Mouse (Mus musculus): Measurements from ENCODE around the gene Cnnm4.
A peak's percentile ranks its signal among the peaks of the same experiment; 100 is the strongest.

The Cnnm4 gene

DNA sequence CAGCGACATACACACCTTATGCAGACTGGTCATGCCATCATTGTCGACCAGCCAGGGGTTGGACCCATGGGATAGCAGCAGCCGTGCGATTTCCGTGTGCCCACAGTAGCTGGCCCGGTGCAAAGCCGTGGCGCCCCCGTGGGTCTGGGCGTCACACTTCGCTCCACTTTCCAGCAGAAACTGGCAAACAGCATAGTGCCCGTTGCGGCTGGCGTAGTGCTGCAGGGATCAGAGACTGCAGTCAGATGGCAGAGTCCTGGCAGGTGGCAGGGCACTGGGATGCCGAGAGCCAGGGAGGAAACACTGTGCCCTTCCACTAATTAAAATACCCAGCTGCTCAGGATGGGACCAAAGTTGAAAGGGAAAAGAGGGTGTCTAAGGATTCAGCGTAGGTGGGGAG lies 70.4 kb downstream of the Cnnm4 start:
- DNase-seq (ENCODE audit: low spot score): no peak

DNA sequence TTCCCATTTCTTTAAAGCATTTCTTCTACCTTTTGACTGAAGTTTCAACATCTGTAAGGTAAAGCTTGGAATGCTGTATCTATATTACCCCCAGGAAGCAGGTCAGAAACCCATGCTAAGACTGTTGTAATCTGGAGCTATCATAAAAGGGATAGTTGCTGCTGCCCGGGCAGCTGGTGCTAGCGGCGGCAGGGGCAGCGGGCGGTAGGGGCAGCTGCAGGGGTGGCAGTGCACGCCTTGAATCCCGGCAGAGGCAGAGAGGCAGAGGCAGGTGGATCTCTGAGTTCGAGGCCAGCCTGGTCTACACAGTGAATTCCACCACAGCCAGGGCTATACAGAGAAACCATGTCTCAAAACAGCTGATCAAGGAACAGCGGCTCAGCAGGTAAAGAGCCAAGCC lies 71.5 kb downstream of the Cnnm4 start:
- DNase-seq (ENCODE audit: low spot score): no peak

DNA sequence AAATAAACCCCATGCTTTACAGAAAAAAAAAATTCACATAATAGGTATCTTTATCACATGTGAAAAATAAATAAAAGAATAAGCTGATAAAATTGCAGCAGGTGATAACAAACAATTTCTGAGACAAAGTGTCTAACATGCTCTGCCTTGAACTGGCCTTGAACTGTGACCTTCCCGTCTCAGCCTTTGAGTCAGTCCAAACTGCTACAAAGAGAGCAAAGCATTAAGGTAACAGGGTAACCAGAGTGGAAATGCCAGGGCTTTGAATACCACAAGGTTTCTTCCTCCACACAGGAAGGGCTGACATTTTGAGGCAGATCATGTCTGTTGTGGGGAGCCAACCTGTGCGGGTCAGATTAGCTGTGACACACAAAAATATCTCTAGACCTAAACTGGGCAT lies 74.0 kb downstream of the Cnnm4 start:
- DNase-seq (ENCODE audit: low spot score): no peak

DNA sequence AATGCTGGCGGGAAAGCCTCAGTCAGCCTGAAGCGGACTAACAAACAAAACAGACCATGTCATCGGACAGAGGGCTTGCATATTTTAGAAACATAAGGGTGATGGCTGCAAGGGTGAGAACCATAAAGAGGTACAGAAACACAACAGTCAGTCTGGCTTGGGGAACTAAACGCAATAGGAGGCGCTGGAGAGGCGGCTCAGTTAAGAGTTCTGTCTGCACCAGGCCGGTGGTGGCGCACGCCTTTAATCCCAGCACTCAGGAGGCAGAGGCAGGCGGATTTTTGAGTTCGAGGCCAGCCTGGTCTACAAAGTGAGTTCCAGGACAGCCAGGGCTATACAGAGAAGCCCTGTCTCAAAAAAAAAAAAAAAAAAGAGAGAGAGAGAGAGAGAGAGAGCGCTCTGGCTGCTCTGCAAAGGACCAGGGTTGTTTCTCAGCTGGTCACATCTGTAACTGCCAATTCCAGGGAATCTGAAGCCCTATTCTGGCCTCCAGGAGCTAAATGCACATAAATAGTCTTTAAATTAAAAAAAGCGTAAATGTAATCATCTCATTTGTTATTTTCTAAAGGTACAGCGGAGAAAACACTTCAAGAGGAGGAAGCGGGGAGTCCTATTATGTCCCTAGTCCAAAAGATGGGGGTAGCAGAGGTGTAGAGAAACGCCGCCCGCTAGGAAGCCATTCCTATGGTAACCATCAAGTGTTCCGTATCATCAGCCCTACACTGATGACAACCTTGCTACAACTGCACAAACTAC lies 74.6 kb downstream of the Cnnm4 start:
- no peak for DNase-seq (ENCODE audit: low spot score)

DNA sequence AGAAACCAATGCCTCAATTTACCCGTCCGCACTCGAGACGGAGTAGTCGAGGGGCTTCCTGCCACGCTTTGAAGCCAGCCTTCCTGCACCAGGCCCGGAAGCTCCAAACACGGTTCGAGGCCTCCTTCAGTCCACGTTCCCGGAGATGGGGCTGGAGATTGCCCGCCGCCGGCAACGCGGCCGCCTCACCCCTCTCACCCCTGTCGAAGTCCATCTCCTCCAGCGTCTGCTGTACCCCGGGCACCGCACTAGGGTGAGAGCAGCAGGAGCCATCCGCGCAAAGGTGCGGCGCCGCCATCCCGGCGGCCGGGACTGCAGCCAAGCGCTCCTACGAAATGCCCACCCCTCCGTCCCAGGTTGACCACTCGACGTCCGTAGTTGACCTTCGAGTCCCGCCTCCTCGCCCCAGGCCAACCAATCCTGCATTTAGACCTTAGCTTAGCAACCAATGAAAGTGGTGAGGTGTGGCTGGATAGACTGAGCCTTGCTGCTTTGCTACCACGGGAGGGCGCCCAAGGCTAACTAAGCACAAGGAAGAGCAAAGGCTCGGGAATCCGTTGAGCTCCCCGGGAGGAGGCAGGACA lies 75.6 kb downstream of the Cnnm4 start, which contains the start of gene Ankrd39:
Gene Ankrd39 (minus strand): TSS at position 558 of the 584 bp plus-strand sequence.
- peak; percentile 99 for DNase-seq (ENCODE audit: low spot score)

DNA sequence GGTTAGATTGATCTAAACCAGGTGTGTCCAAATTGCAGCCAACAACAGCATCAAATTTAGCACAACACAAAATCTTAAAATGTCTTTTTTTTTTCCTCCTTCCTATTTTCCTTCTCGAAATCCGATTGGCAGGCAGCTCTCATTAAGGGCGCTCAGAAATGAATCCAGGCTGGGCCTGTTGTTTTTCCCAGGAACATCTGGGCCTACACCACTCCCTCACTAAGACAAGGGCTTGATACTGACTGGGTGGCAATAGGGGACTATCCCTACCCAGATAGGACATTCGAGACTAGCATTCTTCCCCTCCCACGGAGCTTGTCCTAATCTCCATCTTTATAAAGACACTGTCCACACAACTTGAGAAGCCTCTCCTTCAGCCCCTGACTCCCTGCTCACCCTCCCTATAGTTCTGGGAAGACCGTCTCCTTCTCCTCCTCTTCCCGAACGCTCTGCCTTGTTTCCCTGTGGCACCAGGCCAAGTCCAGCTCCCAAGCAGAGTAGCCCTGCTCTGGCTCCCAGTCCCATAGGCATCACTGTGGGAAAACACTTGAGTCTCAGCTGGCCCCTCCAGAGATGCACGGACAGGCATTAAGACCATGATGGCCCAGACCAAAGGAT lies 76.7 kb downstream of the Cnnm4 start:
- DNase-seq (ENCODE audit: low spot score): peak; percentile 33

DNA sequence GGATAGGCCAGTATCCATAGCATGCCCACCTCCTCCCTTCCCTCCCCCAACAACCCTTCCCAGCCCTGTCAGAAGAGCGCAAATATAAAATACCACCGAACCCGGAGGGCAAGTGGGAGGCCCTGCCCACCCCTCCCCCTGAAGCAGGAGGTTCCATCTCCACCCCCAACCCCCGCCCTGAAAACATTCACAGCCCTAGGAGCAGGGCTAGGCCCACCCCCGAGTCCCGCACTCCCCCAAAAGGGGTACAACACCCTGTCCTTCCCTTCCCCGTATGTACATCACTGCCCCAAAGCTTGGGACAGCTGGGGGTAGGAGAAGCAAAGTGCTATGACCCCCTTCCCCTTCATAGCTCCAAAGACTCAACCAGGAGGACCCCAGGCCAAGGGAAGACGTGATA lies 77.4 kb downstream of the Cnnm4 start:
- no peak for DNase-seq (ENCODE audit: low spot score)

DNA sequence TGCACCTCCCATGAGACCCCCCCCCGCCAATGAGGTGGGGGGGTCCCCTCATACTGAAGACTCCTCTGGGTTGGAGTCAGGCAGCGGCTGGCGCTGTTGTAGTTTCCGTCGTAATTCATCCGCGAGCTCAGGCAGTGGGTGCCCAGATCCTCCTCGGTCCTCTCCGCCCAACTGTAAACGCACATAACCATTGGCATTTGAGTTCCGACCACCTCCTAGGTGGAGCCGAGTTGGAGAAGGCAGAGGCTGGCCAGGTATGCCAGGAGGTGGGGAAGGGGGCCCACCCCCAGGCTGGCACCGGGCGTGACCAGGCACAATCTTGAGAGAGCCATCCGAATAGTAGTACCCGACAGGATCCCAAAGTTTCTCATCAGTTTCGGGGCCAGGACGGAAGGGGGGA lies 78.1 kb downstream of the Cnnm4 start:
- DNase-seq (ENCODE audit: low spot score): no peak

DNA sequence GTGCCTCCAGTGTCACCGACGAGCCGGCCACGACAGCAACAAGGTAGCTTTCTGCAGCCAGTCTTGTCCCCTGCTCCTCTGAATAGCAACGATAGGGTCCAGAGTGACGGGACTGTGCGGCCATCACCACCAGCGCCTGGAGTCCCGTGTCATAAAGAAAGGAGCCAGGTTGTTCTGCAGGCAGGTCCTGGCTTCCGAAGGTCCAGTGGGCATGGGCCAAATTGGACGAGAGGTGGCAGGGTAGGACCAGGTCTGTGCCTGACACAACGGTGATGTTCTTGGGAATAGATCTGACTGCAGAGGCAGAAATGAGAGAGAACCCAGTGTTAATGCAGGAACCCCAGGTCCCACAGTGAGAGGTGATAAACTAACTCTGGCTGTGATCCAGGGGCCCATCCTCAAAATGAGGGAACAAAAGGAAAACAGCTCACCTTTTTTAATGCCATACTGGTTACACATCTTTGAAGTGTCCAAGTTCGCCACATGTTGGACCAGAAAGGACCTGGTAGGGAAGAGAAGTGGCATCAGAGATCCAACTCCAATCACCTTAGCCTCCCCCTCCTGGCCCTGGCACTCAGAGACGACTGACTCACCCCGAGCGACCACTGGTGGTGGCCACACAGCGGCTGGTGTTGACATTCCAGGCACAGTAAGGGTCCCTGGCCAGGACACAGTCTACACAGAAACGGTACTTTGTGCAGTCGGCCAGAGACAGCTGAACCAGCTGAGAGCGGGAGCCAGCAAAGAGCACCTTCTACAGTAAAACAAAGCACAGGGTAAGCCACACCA lies 78.8 kb downstream of the Cnnm4 start:
- no peak for DNase-seq (ENCODE audit: low spot score)

DNA sequence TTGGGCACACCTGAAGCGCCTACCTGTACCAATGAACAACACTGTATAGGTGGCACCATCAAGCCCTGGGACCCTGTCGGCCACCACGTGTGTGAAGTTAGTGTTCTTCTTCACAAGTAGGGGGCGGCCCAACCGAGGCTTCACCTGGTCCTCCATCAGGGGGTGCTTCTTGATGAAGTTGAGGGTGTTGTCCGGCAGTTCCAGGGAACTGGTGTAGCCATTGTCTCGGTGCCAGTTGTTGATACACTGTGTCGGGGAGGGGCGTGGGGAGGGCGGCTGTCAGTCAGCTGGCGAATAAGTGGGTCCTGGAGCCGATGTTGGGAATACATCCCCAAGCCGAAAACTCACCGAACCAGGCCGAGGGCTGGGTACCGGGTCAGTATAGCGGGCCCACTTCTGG lies 80.5 kb downstream of the Cnnm4 start:
- no peak for DNase-seq (ENCODE audit: low spot score)

DNA sequence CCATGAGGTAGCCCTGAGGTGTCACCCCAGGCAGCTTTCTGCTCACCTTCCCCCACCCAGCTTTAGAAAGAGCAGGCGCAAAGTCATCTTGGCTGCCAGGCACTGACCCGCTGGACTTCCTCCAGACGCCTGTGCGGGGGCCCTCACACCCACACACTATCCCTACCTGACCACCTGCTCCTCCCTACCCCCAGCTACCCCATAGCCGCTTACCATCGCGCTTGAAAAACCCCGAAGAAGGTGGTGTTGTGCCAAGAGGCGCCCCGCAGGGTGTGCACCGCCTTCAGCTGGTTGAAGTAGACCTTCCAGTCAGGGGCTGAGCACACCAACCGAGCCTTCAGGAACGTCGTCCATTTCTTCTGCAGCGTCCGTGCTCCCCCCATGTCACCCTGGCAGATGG lies 81.1 kb downstream of the Cnnm4 start:
- DNase-seq (ENCODE audit: low spot score): no peak

DNA sequence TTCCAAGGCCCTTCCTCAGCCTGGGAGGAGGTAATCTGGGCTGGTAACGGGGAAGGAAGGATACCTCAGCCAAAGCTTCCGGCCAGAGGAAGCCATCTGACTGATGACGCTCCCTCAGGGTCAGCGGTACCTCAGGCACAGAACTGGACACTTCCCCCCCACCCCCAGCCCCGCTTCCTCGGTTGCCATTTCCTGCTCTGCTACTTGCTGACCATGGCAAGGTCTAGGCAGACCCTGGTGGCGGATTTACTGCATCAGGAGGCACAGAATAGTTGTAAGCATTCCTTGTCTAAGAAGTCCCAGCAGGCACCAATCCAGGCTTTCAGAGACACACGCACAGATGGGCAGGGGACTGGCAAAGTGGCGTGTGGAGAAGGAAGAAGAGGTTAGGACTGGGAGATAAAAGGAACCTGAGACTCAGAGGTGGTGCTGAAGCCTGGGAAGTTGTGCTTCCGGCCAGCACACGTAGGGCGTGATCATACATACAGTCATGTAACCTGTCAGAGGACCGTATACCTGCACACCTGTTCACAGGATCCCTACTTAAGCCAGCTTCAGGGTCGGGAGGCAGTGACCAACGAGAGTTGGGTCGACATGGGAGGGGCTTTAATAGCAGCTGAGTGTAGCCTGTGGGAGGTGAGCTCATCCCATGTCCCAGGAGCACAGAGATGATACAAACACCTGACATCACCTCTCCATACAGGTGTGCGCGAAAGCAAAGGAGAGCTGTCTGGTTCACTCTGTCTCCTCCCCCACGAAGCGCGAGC lies 83.4 kb downstream of the Cnnm4 start:
- DNase-seq (ENCODE audit: low spot score): no peak

DNA sequence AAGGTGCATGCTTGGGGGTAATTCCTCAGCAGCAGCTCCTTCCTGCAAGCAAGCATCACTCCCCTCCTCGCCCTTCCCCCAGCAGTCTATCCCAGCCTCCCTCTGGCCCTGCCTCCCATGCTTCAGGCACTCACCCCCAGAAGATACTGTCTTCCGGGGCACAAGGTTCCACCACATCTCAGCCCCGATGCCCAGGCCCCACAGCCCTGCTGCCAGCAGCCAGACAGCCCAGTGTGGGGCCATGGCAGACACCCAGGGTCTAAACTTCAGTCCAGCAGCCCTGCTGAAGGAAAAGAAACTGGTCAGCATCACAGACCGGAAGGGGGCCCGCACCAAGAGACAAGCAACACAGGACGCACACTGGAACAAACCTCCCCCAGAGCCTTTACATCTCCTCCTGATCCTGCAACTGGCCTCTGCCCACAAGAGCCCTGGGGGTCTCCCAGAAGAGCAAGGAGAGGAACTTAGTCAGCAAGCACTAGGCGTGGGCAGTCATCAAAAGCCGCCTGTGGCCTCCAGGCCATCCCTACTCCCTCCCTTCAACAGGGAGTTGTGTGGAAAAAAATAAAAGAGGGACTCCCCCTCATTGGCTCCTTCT lies 84.5 kb downstream of the Cnnm4 start:
- DNase-seq (ENCODE audit: low spot score): peak; percentile 27

DNA sequence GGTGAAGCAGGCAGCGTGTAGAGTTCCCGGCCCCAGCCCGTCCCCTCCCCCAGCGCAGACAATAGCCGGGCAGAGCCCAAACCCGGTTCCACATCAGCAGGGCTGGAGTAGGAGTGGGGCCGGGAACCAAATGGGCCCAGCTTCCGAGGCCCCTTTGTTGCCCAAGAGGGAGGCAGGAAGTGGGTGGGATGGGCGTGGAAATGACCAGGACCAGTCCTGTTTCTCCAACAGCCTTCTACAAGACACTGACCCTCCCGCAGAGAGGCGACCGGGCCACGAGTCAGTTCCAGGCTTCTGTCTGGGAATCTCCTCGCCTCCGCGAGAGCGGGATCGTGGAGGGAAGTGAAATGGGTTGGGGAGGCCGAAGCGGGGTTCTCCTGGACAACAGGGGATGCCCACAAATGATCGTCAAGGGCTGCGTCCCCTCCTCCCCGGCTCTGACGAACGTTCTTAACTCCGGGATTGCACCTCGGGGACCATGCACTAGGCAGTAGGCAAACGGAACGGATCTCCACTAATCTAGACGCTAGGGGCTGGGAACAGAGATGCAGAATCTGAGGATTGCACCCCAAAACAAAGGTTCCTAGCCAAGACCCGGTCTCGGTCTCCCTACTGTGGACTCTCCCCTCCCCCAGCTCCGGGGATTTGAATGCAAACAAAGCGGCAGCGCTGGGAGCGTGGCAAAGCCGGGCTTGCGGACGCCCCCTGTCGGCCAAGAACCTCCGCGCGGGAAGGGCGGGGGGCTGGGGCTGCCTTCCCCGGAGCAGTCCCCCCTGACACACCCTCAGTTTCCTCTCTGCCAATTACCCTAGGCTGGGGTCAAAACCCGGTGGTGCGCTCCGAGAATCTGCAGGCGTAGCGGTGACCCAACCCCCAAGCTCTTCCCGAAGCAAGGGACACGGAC lies 85.4 kb downstream of the Cnnm4 start:
- DNase-seq (ENCODE audit: low spot score): peak; percentile 90

DNA sequence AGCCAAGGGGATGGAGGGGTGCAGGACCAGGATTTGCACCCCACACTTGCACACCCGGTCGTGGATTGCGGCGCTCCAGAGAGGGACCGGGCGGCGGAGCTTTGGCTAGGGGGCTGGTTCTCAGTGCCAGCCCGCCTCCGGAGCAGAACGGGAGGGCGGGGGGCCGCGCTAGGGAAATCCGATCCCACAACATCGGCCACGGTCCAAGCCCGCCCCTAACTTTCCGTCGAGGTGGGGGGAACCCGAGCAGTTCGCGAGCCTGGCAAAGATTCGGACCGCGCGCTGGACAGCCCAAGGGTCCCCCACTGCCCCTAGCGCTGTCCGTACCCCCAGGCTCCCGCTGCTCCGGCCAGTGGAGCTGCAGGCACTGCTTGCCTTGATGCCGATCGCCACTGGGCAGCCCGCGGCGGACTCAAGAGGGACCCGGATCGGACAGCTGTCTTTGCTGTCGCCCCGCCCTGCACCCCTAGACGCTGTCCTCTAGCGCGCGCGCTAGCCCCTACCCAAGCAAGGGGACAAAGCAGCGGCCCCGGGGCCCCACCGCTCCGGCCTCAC lies 86.1 kb downstream of the Cnnm4 start:
- no peak for DNase-seq (ENCODE audit: low spot score)

All from adipocyte (in vitro differentiated cells).